Mouse (Mus musculus) thymus, adult 2 months (tissue): ENCODE data around the gene Dmgdh.

Source experiments
- CTCF ChIP-seq: fragments of 200-500 bp; IDR thresholded peaks from 2 replicates; pipeline ENCODE4 v1.5.1; 2012; ENCODE audit warnings: mild to moderate bottlenecking, control low read depth, low read length, moderate library complexity, borderline replicate concordance; ENCODE audit not compliant: control insufficient read depth, poor library complexity, insufficient read depth; ENCODE audit errors: extremely low read depth
- POLR2A ChIP-seq: fragments of 200-500 bp; IDR thresholded peaks from 2 replicates; pipeline ENCODE4 v1.6.1; 2012; ENCODE audit warnings: mild to moderate bottlenecking, low read length, control low read depth, moderate library complexity; ENCODE audit not compliant: control insufficient read depth, poor library complexity, insufficient read depth; ENCODE audit errors: extremely low read depth

- TF ChIP-seq CTCF = no peak
- no peak for TF ChIP-seq POLR2A
Measured at GRCm38 (mm10) chr13:93673296-93673695, 937 bp upstream of the Dmgdh start.
